Mouse (Mus musculus) lung, embryonic 16.5 days (tissue): ENCODE measurements around the gene Ugt1a10. TPM values are rescaled to one million over a fixed set of nuclear protein-coding genes. Genes with fewer than 3 reads are reported as not detected.

ENCODE experiments used
- ATAC-seq: fragments of 200-750 bp; cut with Nextera tagmentation; 2 replicates; pipeline ENCODE4 v1.8.0; 2017; ENCODE audit warnings: low read depth, mild to moderate bottlenecking, moderate library complexity
- H3K27ac ChIP-seq: fragments of 300-500 bp; sonication (generic); 2 replicates; pipeline ENCODE4 v1.5.1; 2014; ENCODE audit warnings: mild to moderate bottlenecking, control low read depth, low read length
- H3K27me3 ChIP-seq: fragments of 300-500 bp; sonication (generic); 2 replicates; pipeline ENCODE4 v1.6.1; 2014; ENCODE audit warnings: low read depth, low read length, mixed read lengths; ENCODE audit not compliant: control insufficient read depth, insufficient read depth
- H3K36me3 ChIP-seq: fragments of 300-500 bp; sonication (generic); 2 replicates; pipeline ENCODE4 v1.6.1; 2014; ENCODE audit warnings: low read length; ENCODE audit not compliant: control insufficient read depth, insufficient read depth
- H3K4me1 ChIP-seq: fragments of 300-500 bp; sonication (generic); replicated peaks from 2 replicates; pipeline ENCODE4 v1.6.1; 2014; ENCODE audit warnings: low read length, mixed read lengths; ENCODE audit not compliant: control insufficient read depth, insufficient read depth
- H3K4me2 ChIP-seq: fragments of 300-500 bp; sonication (generic); 2 replicates; pipeline ENCODE4 v1.6.1; 2014; ENCODE audit warnings: low read depth, low read length, control low read depth
- H3K4me3 ChIP-seq: fragments of 300-500 bp; sonication (generic); 2 replicates; pipeline ENCODE4 v1.5.1; 2014; ENCODE audit warnings: mild to moderate bottlenecking, low read length, control low read depth
- H3K9ac ChIP-seq: fragments of 300-500 bp; sonication (generic); 2 replicates; pipeline ENCODE4 v1.6.1; 2014; ENCODE audit warnings: low read length, control low read depth
- H3K9me3 ChIP-seq: fragments of 300-500 bp; sonication (generic); 2 replicates; pipeline ENCODE4 v1.6.1; 2016; ENCODE audit warnings: low read length; ENCODE audit not compliant: control insufficient read depth
- WGBS: fragments of 180-500 bp; shearing (Covaris S2); extraction: QIAGEN DNeasy Blood & Tissue Kit; methylation state at CpG from one replicate; pipeline ENCODE4 v1.1.7; 2014; 5-methylcytosine and 5-hydroxymethylcytosine counted together
- polyA plus RNA-seq: library from polyadenylated mRNA; unstranded; fragments of >200 nt; fragmentation: Nextera tagmentation; extraction: Ambion mirVana; gene quantifications from 2 replicates; pipeline ENCODE4 v1.2.1, GENCODE M21; 2015

Gene Ugt1a10
- polyA plus RNA-seq, 1 experiment from 2014 or later, result not detected

GRCm38 (mm10) chr1:88255989-88256754 is 201.0 kb downstream of the Ugt1a10 start:
- H3K27me3 ChIP-seq, result no peaks in the 10 kb centered on the region
- no peak overlapping the region for H3K9ac ChIP-seq
- ATAC-seq, result no peak
- H3K4me1 ChIP-seq, result no peaks in the 10 kb centered on the region
- WGBS, result 76% methylated on average over 13 of the region's 13 CpGs
- peaks cover 17% of the 10 kb centered on the region for H3K36me3 ChIP-seq
- H3K9me3 ChIP-seq, result peaks cover 19% of the 10 kb centered on the region; the same call in 1 of the 2 replicates
- no peak overlapping the region for H3K4me2 ChIP-seq
- no peak overlapping the region for H3K27ac ChIP-seq
- no peak overlapping the region for H3K4me3 ChIP-seq

GRCm38 (mm10) chr1:88256886-88257663 is 201.9 kb downstream of the Ugt1a10 start:
- no peak for ATAC-seq
- 71% methylated on average over 10 of the region's 10 CpGs for WGBS
- H3K4me2 ChIP-seq, result no peak overlapping the region
- no peaks in the 10 kb centered on the region for H3K27me3 ChIP-seq
- H3K36me3 ChIP-seq, result peaks cover 26% of the 10 kb centered on the region
- peaks cover 16% of the 10 kb centered on the region; the same call in 1 of the 2 replicates for H3K9me3 ChIP-seq
- no peaks in the 10 kb centered on the region for H3K4me1 ChIP-seq
- no peak overlapping the region for H3K27ac ChIP-seq
- no peak overlapping the region for H3K4me3 ChIP-seq
- no peak overlapping the region for H3K9ac ChIP-seq

- H3K9me3 ChIP-seq, result peaks cover 11% of the 10 kb centered on the region; the same call in 1 of the 2 replicates
- H3K27ac ChIP-seq, result no peak overlapping the region
- H3K27me3 ChIP-seq, result no peaks in the 10 kb centered on the region
- H3K4me3 ChIP-seq, result no peak overlapping the region
- ATAC-seq, result no peak
- no peak overlapping the region for H3K9ac ChIP-seq
- H3K4me2 ChIP-seq, result no peak overlapping the region
- WGBS, result 79% methylated on average over 6 of the region's 6 CpGs
- H3K4me1 ChIP-seq, result no peaks in the 10 kb centered on the region
- H3K36me3 ChIP-seq, result peaks cover 32% of the 10 kb centered on the region
These were observed 202.5 kb downstream of the Ugt1a10 start for GRCm38 (mm10) chr1:88257681-88258080.

- no peak for ATAC-seq
- Histone ChIP-seq H3K27me3 (no peaks in the 10 kb centered on the region), H3K4me3 (no peak overlapping the region), H3K4me1 (no peaks in the 10 kb centered on the region), H3K4me2 (no peak overlapping the region), H3K9ac (no peak overlapping the region), H3K36me3 (peaks cover 39% of the 10 kb centered on the region), H3K27ac (no peak overlapping the region), H3K9me3 (peaks cover 11% of the 10 kb centered on the region; the same call in 1 of the 2 replicates)
- 63% methylated on average over 6 of the region's 6 CpGs for WGBS
These were observed 203.2 kb downstream of the Ugt1a10 start for GRCm38 (mm10) chr1:88258361-88258760.

GRCm38 (mm10) chr1:88258881-88259642 is 203.9 kb downstream of the Ugt1a10 start:
- H3K9me3 ChIP-seq, result peaks cover 11% of the 10 kb centered on the region; the same call in 1 of the 2 replicates
- peak; percentile 11; the same call in 1 of the 2 replicates for ATAC-seq
- peaks cover 46% of the 10 kb centered on the region for H3K36me3 ChIP-seq
- no peaks in the 10 kb centered on the region for H3K27me3 ChIP-seq
- no peaks in the 10 kb centered on the region for H3K4me1 ChIP-seq
- WGBS, result 57% methylated on average over 8 of the region's 8 CpGs
- H3K4me3 ChIP-seq, result no peak overlapping the region
- no peak overlapping the region for H3K9ac ChIP-seq
- H3K27ac ChIP-seq, result no peak overlapping the region
- H3K4me2 ChIP-seq, result no peak overlapping the region

- Histone ChIP-seq H3K4me1 (no peaks in the 10 kb centered on the region), H3K4me3 (no peak overlapping the region), H3K4me2 (no peak overlapping the region), H3K36me3 (peaks cover 51% of the 10 kb centered on the region), H3K27ac (no peak overlapping the region), H3K9ac (no peak overlapping the region), H3K27me3 (no peaks in the 10 kb centered on the region), H3K9me3 (peaks cover 9% of the 10 kb centered on the region; the same call in 1 of the 2 replicates)
- 68% methylated on average over 4 of the region's 4 CpGs for WGBS
- no peak for ATAC-seq
These were observed 204.4 kb downstream of the Ugt1a10 start for GRCm38 (mm10) chr1:88259643-88260024.

- Histone ChIP-seq H3K4me1 (no peaks in the 10 kb centered on the region), H3K9ac (no peak overlapping the region), H3K27me3 (no peaks in the 10 kb centered on the region), H3K4me3 (no peak overlapping the region), H3K9me3 (peaks cover 4% of the 10 kb centered on the region; the same call in 1 of the 2 replicates), H3K27ac (no peak overlapping the region), H3K36me3 (peaks cover 56% of the 10 kb centered on the region), H3K4me2 (no peak overlapping the region)
- 77% methylated on average over 6 of the region's 6 CpGs for WGBS
- peak; percentile 4 for ATAC-seq
These were observed 204.9 kb downstream of the Ugt1a10 start for GRCm38 (mm10) chr1:88260114-88260513.

GRCm38 (mm10) chr1:88260604-88261377 is 205.6 kb downstream of the Ugt1a10 start:
- Histone ChIP-seq H3K27me3 (no peaks in the 10 kb centered on the region), H3K4me2 (no peak overlapping the region), H3K36me3 (peaks cover 63% of the 10 kb centered on the region), H3K4me3 (no peak overlapping the region), H3K27ac (no peak overlapping the region), H3K4me1 (no peaks in the 10 kb centered on the region), H3K9me3 (no peaks in the 10 kb centered on the region; the same call in 1 of the 2 replicates), H3K9ac (no peak overlapping the region)
- ATAC-seq, result no peak
- WGBS, result 77% methylated on average over 10 of the region's 10 CpGs
